Mouse (Mus musculus) megakaryocyte, adult 5-6 weeks (primary cell): ENCODE data around the gene Xrcc1. TPM values are rescaled to one million over a fixed set of nuclear protein-coding genes. Genes with fewer than 3 reads are reported as not detected.

Source experiments
- ATAC-seq: 2 replicates; pipeline ENCODE4 v1.8.0; 2016; ENCODE audit warnings: mild to moderate bottlenecking, inconsistent platforms; ENCODE audit not compliant: poor library complexity, severe bottlenecking
- total RNA-seq, 2 experiments: library from RNA; stranded (forward) in 1 of 2; stranded (reverse) in 1 of 2; fragments of 153-499, 151-499 nt in 1 of 2; fragments of 221-1000, 200-1000 nt in 1 of 2; gene quantifications; 2 replicates each; pipeline versions ENCODE4 v1.2.3 to v1.2.4; 2015 to 2017

The Xrcc1 gene
- total RNA-seq, 2 experiments from 2014 or later, result 18.3 to 25.1 TPM

- ATAC-seq, result no peak
Measured at GRCm38 (mm10) chr7:24563191-24563836, 17.2 kb downstream of the Xrcc1 start.

- no peak for ATAC-seq
Measured at GRCm38 (mm10) chr7:24563837-24564206, 17.7 kb downstream of the Xrcc1 start.

GRCm38 (mm10) chr7:24564607-24565265, 18.6 kb downstream of the Xrcc1 start:
- ATAC-seq, result peak; percentile 99

GRCm38 (mm10) chr7:24565627-24566026, 19.5 kb downstream of the Xrcc1 start:
- no peak for ATAC-seq

- no peak for ATAC-seq
Measured at GRCm38 (mm10) chr7:24566206-24566605, 20.1 kb downstream of the Xrcc1 start.

GRCm38 (mm10) chr7:24568512-24568911, 22.4 kb downstream of the Xrcc1 start:
- no peak for ATAC-seq

GRCm38 (mm10) chr7:24571071-24571470, 25.0 kb downstream of the Xrcc1 start:
- no peak for ATAC-seq

- ATAC-seq, result no peak
Measured at GRCm38 (mm10) chr7:24572455-24572854, 26.4 kb downstream of the Xrcc1 start.

GRCm38 (mm10) chr7:24574224-24574796, 28.2 kb downstream of the Xrcc1 start:
- no peak for ATAC-seq

GRCm38 (mm10) chr7:24577811-24578210, 31.7 kb downstream of the Xrcc1 start:
- no peak for ATAC-seq

GRCm38 (mm10) chr7:24584876-24585275, 38.8 kb downstream of the Xrcc1 start:
- no peak for ATAC-seq

- no peak for ATAC-seq
Measured at GRCm38 (mm10) chr7:24585995-24586394, 39.9 kb downstream of the Xrcc1 start.

GRCm38 (mm10) chr7:24586828-24587227, 40.7 kb downstream of the Xrcc1 start:
- ATAC-seq, result peak; percentile 56

- no peak for ATAC-seq
Measured at GRCm38 (mm10) chr7:24587330-24588105, 41.4 kb downstream of the Xrcc1 start, which contains the start of the genes Ethe1 and Zfp575. Ethe1 (plus strand) TSS chr7:24587543. Zfp575 (minus strand) TSS chr7:24587641.

GRCm38 (mm10) chr7:24588336-24588735, 42.2 kb downstream of the Xrcc1 start:
- ATAC-seq, result 0 out of 2 replicates have a peak, but pooled peaks have one; percentile 21

GRCm38 (mm10) chr7:24591735-24592134, 45.6 kb downstream of the Xrcc1 start:
- ATAC-seq, result no peak

- ATAC-seq, result no peak
Measured at GRCm38 (mm10) chr7:24592163-24592562, 46.1 kb downstream of the Xrcc1 start.

- ATAC-seq, result no peak
Measured at GRCm38 (mm10) chr7:24592781-24593180, 46.7 kb downstream of the Xrcc1 start.

GRCm38 (mm10) chr7:24593621-24594308, 47.7 kb downstream of the Xrcc1 start:
- ATAC-seq, result peak; percentile 82

GRCm38 (mm10) chr7:24594309-24594803, 48.3 kb downstream of the Xrcc1 start:
- no peak for ATAC-seq
